Mouse (Mus musculus): Measurements from ENCODE around the gene Npm3.

- TF ChIP-seq CTCF (IDR thresholded peaks at IDR 0.05; ENCODE audit: control insufficient read depth, insufficient read depth, insufficient read length): no peak
- no peak for TF ChIP-seq MYOD1 (IDR thresholded peaks at IDR 0.05; ENCODE audit: control insufficient read depth, insufficient read length, low read depth)
Measured at GRCm38 (mm10) chr19:45748691-45749242, 624 bp downstream of the Npm3 start.

All from C2C12 (cell line).